Mouse (Mus musculus): ENCODE data around the gene Gm4707. TPM values are rescaled to one million over a fixed set of nuclear protein-coding genes. Genes with fewer than 3 reads are reported as not detected.
"Not testable (repeated sequence)": the region's sequence is repeated elsewhere in the genome, so short reads cannot be mapped to it uniquely, and the experiment has no call there.

Gm4707 gene
- polyA plus RNA-seq, 1 experiment = 1.5 TPM

DNA sequence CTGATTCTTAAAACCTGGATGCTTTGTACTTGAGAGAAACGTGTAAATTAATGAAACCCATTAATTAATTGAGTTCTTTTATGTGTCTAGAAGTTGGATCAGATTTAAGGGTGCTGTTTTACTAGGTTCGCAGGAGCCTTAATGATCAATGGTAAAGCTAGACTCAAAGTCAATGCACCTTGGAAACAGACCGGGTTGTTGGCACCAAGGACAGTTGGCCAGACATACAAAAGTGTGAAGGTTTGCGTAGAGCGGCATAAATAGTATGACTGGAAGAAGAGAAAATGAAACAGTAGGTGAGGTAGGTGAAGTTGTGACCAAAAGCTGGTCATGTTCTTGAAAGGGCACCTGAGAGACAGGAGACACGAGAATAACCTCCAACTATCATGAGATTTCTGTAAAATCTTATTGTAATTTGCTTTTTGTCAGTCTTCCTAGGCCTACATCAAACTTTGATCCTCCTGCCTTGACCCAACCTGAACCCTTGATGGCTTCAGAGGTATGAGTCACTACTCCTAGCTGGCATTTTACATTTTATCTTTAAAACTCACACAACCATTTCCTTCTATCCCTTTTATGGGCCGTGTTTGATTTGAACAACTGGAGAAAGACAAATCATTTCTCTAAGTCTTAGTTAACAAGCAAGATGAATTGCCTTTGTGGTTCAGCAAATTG is 16.8 kb upstream of the Gm4707 start:
- Histone ChIP-seq H3K36me3 (ENCODE audit: control insufficient read depth, insufficient read depth, low read length) (no peaks in the 10 kb centered on the region), H3K27ac (ENCODE audit: insufficient read depth, low read length) (no peak overlapping the region; the same call in 1 of the 2 replicates), H3K27me3 (ENCODE audit: control insufficient read depth, insufficient read depth, low read length) (no peaks in the 10 kb centered on the region), H3K4me3 (ENCODE audit: extremely low read depth, insufficient read depth, insufficient read length) (no peak overlapping the region), H3K4me1 (ENCODE audit: control insufficient read depth, insufficient read depth, insufficient read length) (peaks cover 12% of the 10 kb centered on the region)
- no peak for DNase-seq (ENCODE audit: low read depth in 1 of 2, low spot score in 2 of 2)
- WGBS = 76% methylated on average over 7 of the region's 7 CpGs
- no peak for TF ChIP-seq POLR2A (IDR thresholded peaks at IDR 0.05; ENCODE audit: low read depth, low read length)
- TF ChIP-seq CTCF (IDR thresholded peaks at IDR 0.05; ENCODE audit: extremely low read depth, insufficient read depth, insufficient read length, insufficient replicate concordance) = no peak

- 1% methylated on average over 31 of the region's 31 CpGs for WGBS
- Histone ChIP-seq H3K27ac (ENCODE audit: insufficient read depth, low read length) (peak overlapping the region; percentile 92), H3K27me3 (ENCODE audit: control insufficient read depth, insufficient read depth, low read length) (no peaks in the 10 kb centered on the region), H3K36me3 (ENCODE audit: control insufficient read depth, insufficient read depth, low read length) (no peaks in the 10 kb centered on the region), H3K4me3 (ENCODE audit: extremely low read depth, insufficient read depth, insufficient read length) (peak overlapping the region; percentile 95), H3K4me1 (ENCODE audit: control insufficient read depth, insufficient read depth, insufficient read length) (peaks cover 12% of the 10 kb centered on the region)
- TF ChIP-seq CTCF (IDR thresholded peaks at IDR 0.05; ENCODE audit: extremely low read depth, insufficient read depth, insufficient read length, insufficient replicate concordance) (no peak), POLR2A (IDR thresholded peaks at IDR 0.05; ENCODE audit: low read depth, low read length) (peak; percentile 31; the same call in 1 of the 2 replicates)
- peak in 1 of 2 experiments; percentile 60 for DNase-seq (ENCODE audit: low read depth in 1 of 2, low spot score in 2 of 2)
Observed at GRCm38 (mm10) chr17:71475705-71476089, 16.0 kb upstream of the Gm4707 start.

- no peak for TF ChIP-seq CTCF (IDR thresholded peaks at IDR 0.05; ENCODE audit: extremely low read depth, insufficient read depth, insufficient read length, insufficient replicate concordance)
- TF ChIP-seq POLR2A (IDR thresholded peaks at IDR 0.05; ENCODE audit: low read depth, low read length) = no peak
- Histone ChIP-seq H3K27ac (ENCODE audit: insufficient read depth, low read length) (peak within 1 kb of the TSS; percentile 92), H3K36me3 (ENCODE audit: control insufficient read depth, insufficient read depth, low read length) (no peaks in the 10 kb centered on the region), H3K27me3 (ENCODE audit: control insufficient read depth, insufficient read depth, low read length) (no peaks in the 10 kb centered on the region), H3K4me1 (ENCODE audit: control insufficient read depth, insufficient read depth, insufficient read length) (peaks cover 11% of the 10 kb centered on the region), H3K4me3 (ENCODE audit: extremely low read depth, insufficient read depth, insufficient read length) (peak within 1 kb of the TSS; percentile 95)
- peak; percentile 82 to 95 for DNase-seq (ENCODE audit: low read depth in 1 of 2, low spot score in 2 of 2)
- WGBS = under 1% methylated on average over 105 of the region's 109 CpGs
Observed at GRCm38 (mm10) chr17:71474762-71475704, 15.3 kb upstream of the Gm4707 start, which contains the start of gene Smchd1. Smchd1 (minus strand) TSS chr17:71475343.

GRCm38 (mm10) chr17:71474128-71474527 is 14.4 kb upstream of the Gm4707 start:
- no peaks in the 10 kb centered on the region for H3K27me3 ChIP-seq (ENCODE audit: control insufficient read depth, insufficient read depth, low read length)
- TF ChIP-seq POLR2A (IDR thresholded peaks at IDR 0.05; ENCODE audit: low read depth, low read length) = no peak
- TF ChIP-seq CTCF (IDR thresholded peaks at IDR 0.05; ENCODE audit: extremely low read depth, insufficient read depth, insufficient read length, insufficient replicate concordance) = no peak
- H3K36me3 ChIP-seq (ENCODE audit: control insufficient read depth, insufficient read depth, low read length) = no peaks in the 10 kb centered on the region
- no peak for DNase-seq (ENCODE audit: low read depth in 1 of 2, low spot score in 2 of 2)
- H3K4me1 ChIP-seq (ENCODE audit: control insufficient read depth, insufficient read depth, insufficient read length) = peaks cover 7% of the 10 kb centered on the region
- H3K4me3 ChIP-seq (ENCODE audit: extremely low read depth, insufficient read depth, insufficient read length) = peak overlapping the region; percentile 95
- H3K27ac ChIP-seq (ENCODE audit: insufficient read depth, low read length) = peak overlapping the region; percentile 88; the same call in 1 of the 2 replicates
- WGBS = 14% methylated on average over 8 of the region's 8 CpGs

GRCm38 (mm10) chr17:71471261-71471660 is 11.5 kb upstream of the Gm4707 start:
- no peak overlapping the region for H3K27ac ChIP-seq (ENCODE audit: insufficient read depth, low read length)
- no peaks in the 10 kb centered on the region for H3K36me3 ChIP-seq (ENCODE audit: control insufficient read depth, insufficient read depth, low read length)
- H3K27me3 ChIP-seq (ENCODE audit: control insufficient read depth, insufficient read depth, low read length) = no peaks in the 10 kb centered on the region
- no peak for DNase-seq (ENCODE audit: low read depth in 1 of 2, low spot score in 2 of 2)
- TF ChIP-seq CTCF (IDR thresholded peaks at IDR 0.05; ENCODE audit: extremely low read depth, insufficient read depth, insufficient read length, insufficient replicate concordance) (no peak), POLR2A (IDR thresholded peaks at IDR 0.05; ENCODE audit: low read depth, low read length) (no peak)
- peaks cover 10% of the 10 kb centered on the region for H3K4me1 ChIP-seq (ENCODE audit: control insufficient read depth, insufficient read depth, insufficient read length)
- whole genome bisulfite sequencing = 58% methylated on average over 2 of the region's 2 CpGs
- H3K4me3 ChIP-seq (ENCODE audit: extremely low read depth, insufficient read depth, insufficient read length) = no peak overlapping the region

GRCm38 (mm10) chr17:71460312-71460711 is 594 bp upstream of the Gm4707 start:
- Histone ChIP-seq H3K4me1 (ENCODE audit: control insufficient read depth, insufficient read depth, insufficient read length) (no peaks in the 10 kb centered on the region), H3K36me3 (ENCODE audit: control insufficient read depth, insufficient read depth, low read length) (peaks cover 13% of the 10 kb centered on the region), H3K27me3 (ENCODE audit: control insufficient read depth, insufficient read depth, low read length) (no peaks in the 10 kb centered on the region), H3K4me3 (ENCODE audit: extremely low read depth, insufficient read depth, insufficient read length) (no peak overlapping the region), H3K27ac (ENCODE audit: insufficient read depth, low read length) (no peak overlapping the region)
- TF ChIP-seq POLR2A (IDR thresholded peaks at IDR 0.05; ENCODE audit: low read depth, low read length) = no peak
- TF ChIP-seq CTCF (IDR thresholded peaks at IDR 0.05; ENCODE audit: extremely low read depth, insufficient read depth, insufficient read length, insufficient replicate concordance) = no peak
- 86% methylated on average over 3 of the region's 3 CpGs for WGBS
- DNase-seq (ENCODE audit: low read depth in 1 of 2, low spot score in 2 of 2) = no peak

GRCm38 (mm10) chr17:71457361-71457760 is 2.4 kb downstream of the Gm4707 start:
- H3K4me1 ChIP-seq (ENCODE audit: control insufficient read depth, insufficient read depth, insufficient read length); H3K27me3 ChIP-seq (ENCODE audit: control insufficient read depth, insufficient read depth, low read length); DNase-seq (ENCODE audit: low read depth in 1 of 2, low spot score in 2 of 2); H3K27ac ChIP-seq (ENCODE audit: insufficient read depth, low read length); H3K4me3 ChIP-seq (ENCODE audit: extremely low read depth, insufficient read depth, insufficient read length): not testable (repeated sequence)
- H3K36me3 ChIP-seq (ENCODE audit: control insufficient read depth, insufficient read depth, low read length) = peaks cover 12% of the 10 kb centered on the region
- 95% methylated on average over 5 of the region's 6 CpGs for WGBS
